Mouse (Mus musculus): ENCODE results near the gene Rac2.

DNA sequence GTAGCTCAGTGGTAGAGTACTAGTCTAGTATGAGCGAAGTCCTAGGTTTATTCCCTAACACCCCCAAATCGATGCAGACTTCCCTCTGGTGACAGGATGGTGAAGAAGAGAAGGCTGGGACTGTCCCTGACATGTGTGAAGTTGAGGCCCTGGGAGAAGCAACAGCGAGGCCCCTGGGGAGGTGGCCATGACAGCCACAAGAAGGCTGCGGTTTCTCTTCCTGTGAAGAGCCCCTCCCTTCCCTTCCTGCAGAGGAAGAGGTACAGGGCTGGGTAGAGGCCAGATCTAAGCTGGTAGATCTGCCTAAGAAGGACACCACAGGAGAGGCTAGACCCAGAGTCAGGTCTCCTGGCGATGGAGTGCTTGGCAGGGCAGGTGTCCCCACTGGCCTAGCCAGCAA, 8.6 kb downstream of the Rac2 start:
- no peak for TF ChIP-seq POLR2A (IDR thresholded peaks at IDR 0.05; ENCODE audit: borderline replicate concordance, low read depth, low read length)
- no peak for TF ChIP-seq CTCF (IDR thresholded peaks at IDR 0.05; ENCODE audit: low read depth, low read length)

Measured in bone marrow macrophage, adult 2 months (primary cell).